Mouse (Mus musculus) neural tube, embryonic 12.5 days (tissue): Measurements from ENCODE around the gene Rdh13. TPM values are rescaled to one million over a fixed set of nuclear protein-coding genes. Genes with fewer than 3 reads are reported as not detected.

Experiments
- ATAC-seq: fragments of 200-750 bp; cut with Nextera tagmentation; 2 replicates; pipeline ENCODE4 v1.8.0; 2017; ENCODE audit warnings: low read depth, mild to moderate bottlenecking, moderate TSS enrichment, moderate library complexity; ENCODE audit not compliant: low FRiP score
- H3K27ac ChIP-seq: fragments of 300-500 bp; sonication (generic); 2 replicates; pipeline ENCODE4 v1.5.1; 2016
- H3K27me3 ChIP-seq: fragments of 300-500 bp; sonication (generic); replicated peaks from 2 replicates; pipeline ENCODE4 v1.6.1; 2016; ENCODE audit warnings: mild to moderate bottlenecking
- H3K36me3 ChIP-seq: fragments of 300-500 bp; sonication (generic); 2 replicates; pipeline ENCODE4 v1.6.1; 2016; ENCODE audit warnings: mild to moderate bottlenecking
- H3K4me1 ChIP-seq: fragments of 300-500 bp; sonication (generic); 2 replicates; pipeline ENCODE4 v1.6.1; 2016
- H3K4me2 ChIP-seq: fragments of 300-500 bp; sonication (generic); replicated peaks from 2 replicates; pipeline ENCODE4 v1.6.1; 2016; ENCODE audit warnings: mild to moderate bottlenecking
- H3K4me3 ChIP-seq: fragments of 300-500 bp; sonication (generic); 2 replicates; pipeline ENCODE4 v1.5.1; 2016
- H3K9ac ChIP-seq: fragments of 300-500 bp; sonication (generic); 2 replicates; pipeline ENCODE4 v1.6.1; 2016; ENCODE audit warnings: mild to moderate bottlenecking
- H3K9me3 ChIP-seq: fragments of 300-500 bp; sonication (generic); 2 replicates; pipeline ENCODE4 v1.6.1; 2016; ENCODE audit warnings: mild to moderate bottlenecking
- WGBS: fragments of 180-500 bp; shearing (Covaris S2); methylation state at CpG from one replicate; pipeline ENCODE4 v1.1.7; 2016; 5-methylcytosine and 5-hydroxymethylcytosine counted together
- polyA plus RNA-seq: library from polyadenylated mRNA; unstranded; fragments of >200 nt; fragmentation: Nextera tagmentation; extraction: Ambion mirVana; gene quantifications from 2 replicates; pipeline ENCODE4 v1.2.1, GENCODE M21; 2016

Rdh13 gene
- polyA plus RNA-seq, 1 experiment from 2014 or later, result 29.0 TPM

DNA sequence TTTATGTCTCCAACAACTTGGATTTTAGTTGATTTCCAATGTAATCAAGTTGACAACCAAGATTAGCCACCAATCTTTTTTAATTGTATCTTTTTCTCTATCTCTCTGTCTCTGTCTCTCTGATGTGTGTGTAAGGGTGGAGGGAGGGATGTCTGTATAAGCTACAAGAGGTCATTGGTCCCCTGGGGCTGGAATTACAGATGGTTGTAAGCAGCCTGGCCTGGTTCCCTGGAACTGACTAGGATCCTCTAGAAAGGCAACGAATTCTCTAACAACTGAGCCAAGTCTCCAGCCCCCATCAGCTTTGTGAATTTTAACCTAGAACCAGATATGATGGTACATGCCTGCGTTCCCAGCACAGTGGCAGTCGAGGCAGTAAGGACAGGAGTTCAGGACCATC is 22.4 kb upstream of the Rdh13 start:
- H3K27ac ChIP-seq, result no peak overlapping the region
- H3K36me3 ChIP-seq, result no peaks in the 10 kb centered on the region
- peaks cover 8% of the 10 kb centered on the region; the same call in 1 of the 2 replicates for H3K4me1 ChIP-seq
- H3K4me2 ChIP-seq, result no peak overlapping the region
- peaks cover 22% of the 10 kb centered on the region for H3K27me3 ChIP-seq
- H3K9me3 ChIP-seq, result no peaks in the 10 kb centered on the region; the same call in 1 of the 2 replicates
- ATAC-seq, result no peak
- H3K4me3 ChIP-seq, result no peak overlapping the region
- 72% methylated on average over 3 of the region's 3 CpGs for WGBS
- H3K9ac ChIP-seq, result no peak overlapping the region

DNA sequence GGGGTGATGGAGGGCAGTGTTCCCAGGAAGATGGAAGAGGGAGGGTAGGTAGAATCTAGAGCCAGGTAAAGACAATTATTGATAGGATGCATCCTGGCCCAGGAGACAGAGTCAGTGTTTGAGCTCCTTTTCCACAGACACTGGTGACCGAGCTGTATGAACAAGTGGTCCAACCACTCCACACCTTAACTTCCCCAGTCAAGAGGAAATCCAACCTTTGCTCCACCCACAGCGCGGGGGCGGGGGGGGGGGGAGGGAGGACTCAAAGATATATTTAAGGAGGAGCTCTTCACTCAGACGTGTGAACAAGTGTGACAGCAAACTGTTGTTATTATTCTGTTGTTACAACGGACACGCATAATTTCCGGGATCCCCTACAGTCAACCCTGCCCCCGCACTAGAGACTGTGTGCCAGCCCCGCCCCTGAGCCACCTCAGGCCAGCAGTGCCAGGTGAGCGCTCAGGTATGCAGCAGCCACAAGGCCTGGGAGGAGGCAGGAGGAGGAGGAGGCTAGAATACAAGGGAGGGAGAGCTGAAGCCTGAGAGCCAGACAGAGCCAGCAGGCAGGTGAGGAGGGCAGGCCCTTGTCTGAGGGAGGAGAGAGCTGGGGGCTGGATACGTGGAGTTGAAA is 18.9 kb upstream of the Rdh13 start:
- H3K4me1 ChIP-seq, result no peaks in the 10 kb centered on the region
- H3K4me2 ChIP-seq, result no peak overlapping the region
- WGBS, result 13% methylated on average over 12 of the region's 12 CpGs
- peaks cover 3% of the 10 kb centered on the region; the same call in 1 of the 2 replicates for H3K27me3 ChIP-seq
- no peak for ATAC-seq
- no peaks in the 10 kb centered on the region; the same call in 1 of the 2 replicates for H3K9me3 ChIP-seq
- H3K36me3 ChIP-seq, result no peaks in the 10 kb centered on the region
- no peak overlapping the region for H3K9ac ChIP-seq
- H3K4me3 ChIP-seq, result no peak overlapping the region
- no peak overlapping the region for H3K27ac ChIP-seq

DNA sequence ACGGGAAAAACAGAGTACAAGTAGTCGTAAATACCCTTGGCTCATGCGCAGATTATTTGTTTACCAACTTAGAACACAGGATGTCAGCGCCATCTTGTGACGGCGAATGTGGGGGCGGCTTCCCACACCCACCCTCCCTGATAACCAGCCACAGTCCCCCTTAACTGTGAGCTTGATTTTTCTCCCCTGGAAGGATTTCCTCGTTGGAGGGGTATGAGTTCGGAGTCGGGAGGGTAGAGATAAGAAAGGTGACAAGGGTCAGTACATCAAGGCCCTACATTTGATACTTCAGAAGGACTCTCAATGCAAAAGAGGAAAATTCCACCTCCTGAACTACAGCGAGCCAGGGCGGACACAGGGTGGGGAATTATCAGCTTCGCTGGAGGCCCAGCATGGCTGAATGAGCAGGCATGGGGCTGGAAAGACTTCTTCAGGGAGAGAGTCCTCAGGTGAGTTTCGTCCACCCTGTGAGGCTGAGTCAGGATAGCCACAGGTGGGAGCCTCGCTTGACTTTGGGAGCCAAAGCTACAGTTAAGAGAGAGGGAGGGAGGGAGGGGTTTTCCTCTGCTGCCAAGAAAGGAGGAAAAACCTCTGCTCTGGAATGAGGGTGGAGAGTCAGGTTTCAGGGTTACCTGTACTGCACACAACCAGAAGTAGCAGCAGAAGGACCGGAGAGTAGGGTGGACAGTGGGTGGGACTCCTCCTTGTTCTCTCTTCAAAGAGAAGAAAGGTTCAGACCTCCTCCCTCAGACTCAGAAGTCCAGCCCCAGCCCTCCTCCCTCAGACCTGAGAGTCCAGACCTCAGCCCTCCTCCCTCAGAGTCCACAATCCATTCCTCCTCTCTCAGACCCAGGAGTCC is 15.4 kb upstream of the Rdh13 start, which contains the start of gene Eps8l1:
TSS of gene Eps8l1 (plus strand) at position 99 of the 859 bp plus-strand sequence.
- no peak within 1 kb of the TSS for H3K27ac ChIP-seq
- H3K27me3 ChIP-seq, result no peaks in the 10 kb centered on the region
- no peaks in the 10 kb centered on the region for H3K36me3 ChIP-seq
- peak within 1 kb of the TSS; percentile 40; the same call in 1 of the 2 replicates for H3K9ac ChIP-seq
- H3K4me1 ChIP-seq, result no peaks in the 10 kb centered on the region
- 78% methylated on average over 15 of the region's 16 CpGs for WGBS
- no peaks in the 10 kb centered on the region; the same call in 1 of the 2 replicates for H3K9me3 ChIP-seq
- H3K4me3 ChIP-seq, result peak within 1 kb of the TSS; percentile 19; the same call in 1 of the 2 replicates
- H3K4me2 ChIP-seq, result peak within 1 kb of the TSS; percentile 44
- peak; percentile 37; the same call in 1 of the 2 replicates for ATAC-seq

DNA sequence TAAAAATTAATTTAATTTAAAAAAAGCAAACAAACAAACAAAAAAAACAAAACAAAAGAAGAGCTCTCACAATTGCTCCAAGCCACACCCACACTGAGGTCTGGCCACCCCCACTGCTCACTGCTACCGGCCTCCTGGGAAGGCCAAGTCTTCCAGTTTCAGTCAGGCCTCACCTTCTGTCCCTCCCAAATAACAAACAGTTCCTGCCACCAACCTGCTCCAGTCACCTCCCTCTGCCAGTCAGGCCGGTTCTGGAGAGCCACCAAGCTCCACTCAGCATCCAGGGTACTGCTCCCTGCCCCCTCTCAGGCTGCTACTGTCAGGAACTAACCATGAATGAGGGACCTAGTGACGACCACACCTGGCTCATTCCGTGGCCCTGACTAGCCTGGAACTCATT is 7.2 kb upstream of the Rdh13 start:
- ATAC-seq, result no peak
- H3K9ac ChIP-seq, result no peak overlapping the region
- 17% methylated on average over 4 of the region's 4 CpGs for WGBS
- H3K4me2 ChIP-seq, result no peak overlapping the region
- H3K27me3 ChIP-seq, result no peaks in the 10 kb centered on the region
- H3K4me1 ChIP-seq, result no peaks in the 10 kb centered on the region
- H3K9me3 ChIP-seq, result no peaks in the 10 kb centered on the region
- H3K27ac ChIP-seq, result no peak overlapping the region
- H3K36me3 ChIP-seq, result no peaks in the 10 kb centered on the region
- H3K4me3 ChIP-seq, result no peak overlapping the region

DNA sequence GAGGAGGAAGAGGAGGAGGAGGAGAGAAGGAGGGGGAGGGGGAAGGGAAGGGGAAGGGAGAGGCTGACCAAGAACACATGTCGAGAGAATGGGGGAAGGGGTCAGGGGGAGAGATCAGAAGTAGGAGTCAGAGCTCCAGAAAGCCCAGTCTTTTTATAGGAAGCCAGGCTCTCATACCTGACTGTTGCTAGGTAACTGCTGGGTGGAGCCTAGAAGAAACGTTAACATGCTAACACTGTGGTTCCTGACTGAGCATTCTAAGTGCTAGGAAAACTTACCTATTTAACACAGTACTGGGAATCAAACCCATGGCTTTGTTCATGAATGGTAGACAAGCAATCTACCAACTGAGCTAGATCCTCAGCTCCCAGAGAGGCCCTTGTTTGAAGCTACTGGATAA is 3.8 kb upstream of the Rdh13 start:
- Histone ChIP-seq H3K27me3 (no peaks in the 10 kb centered on the region), H3K9ac (no peak overlapping the region), H3K9me3 (no peaks in the 10 kb centered on the region), H3K4me3 (no peak overlapping the region), H3K27ac (no peak overlapping the region), H3K36me3 (no peaks in the 10 kb centered on the region), H3K4me2 (no peak overlapping the region), H3K4me1 (peaks cover 5% of the 10 kb centered on the region)
- 16% methylated on average over 2 of the region's 2 CpGs for WGBS
- no peak for ATAC-seq

DNA sequence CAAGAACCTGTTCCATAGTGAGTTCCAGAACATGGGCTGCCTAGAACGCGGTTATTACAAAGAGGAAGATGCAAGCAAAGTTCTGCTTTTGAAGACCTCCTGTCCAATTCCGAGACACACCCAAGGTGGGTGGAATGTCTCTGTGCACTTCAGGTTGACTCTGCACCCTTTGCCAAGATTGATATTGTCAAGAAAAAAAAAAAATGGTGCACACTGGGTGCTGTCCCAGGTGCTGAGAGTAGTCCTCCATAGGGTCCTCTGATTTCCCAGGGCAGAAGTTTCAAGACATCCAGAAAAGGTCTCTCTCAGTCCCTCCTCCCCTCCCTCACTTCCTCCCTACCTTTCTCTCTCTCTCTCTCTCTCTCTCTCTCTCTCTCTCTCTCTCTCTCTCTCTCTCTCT is 3.0 kb upstream of the Rdh13 start:
- H3K27me3 ChIP-seq, result no peaks in the 10 kb centered on the region
- WGBS, result 92% methylated on average over 3 of the region's 3 CpGs
- H3K4me2 ChIP-seq, result no peak overlapping the region
- H3K9ac ChIP-seq, result no peak overlapping the region
- no peak overlapping the region for H3K4me3 ChIP-seq
- H3K9me3 ChIP-seq, result no peaks in the 10 kb centered on the region
- no peak for ATAC-seq
- H3K27ac ChIP-seq, result no peak overlapping the region
- H3K4me1 ChIP-seq, result peaks cover 5% of the 10 kb centered on the region
- peaks cover 7% of the 10 kb centered on the region; the same call in 1 of the 2 replicates for H3K36me3 ChIP-seq

DNA sequence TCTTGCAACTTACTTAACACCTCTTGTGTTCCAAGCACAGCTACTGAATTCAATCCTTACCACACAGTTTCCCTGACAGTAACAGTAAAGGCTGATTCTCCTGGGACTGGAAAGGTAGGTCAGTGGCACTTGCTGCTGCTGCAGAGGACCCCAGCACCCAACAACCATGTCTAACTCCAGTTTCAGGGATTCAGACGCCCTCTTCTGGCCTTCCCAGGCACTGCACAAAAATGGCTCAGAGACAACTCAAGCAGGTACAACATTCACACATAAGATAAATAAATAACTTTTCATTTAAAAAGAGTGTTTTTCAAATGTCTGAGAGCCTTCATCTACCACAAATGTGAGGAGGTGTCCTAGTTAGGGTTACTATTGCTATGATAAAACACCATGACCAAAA is 1.7 kb upstream of the Rdh13 start:
- no peak for ATAC-seq
- H3K4me1 ChIP-seq, result peaks cover 5% of the 10 kb centered on the region

DNA sequence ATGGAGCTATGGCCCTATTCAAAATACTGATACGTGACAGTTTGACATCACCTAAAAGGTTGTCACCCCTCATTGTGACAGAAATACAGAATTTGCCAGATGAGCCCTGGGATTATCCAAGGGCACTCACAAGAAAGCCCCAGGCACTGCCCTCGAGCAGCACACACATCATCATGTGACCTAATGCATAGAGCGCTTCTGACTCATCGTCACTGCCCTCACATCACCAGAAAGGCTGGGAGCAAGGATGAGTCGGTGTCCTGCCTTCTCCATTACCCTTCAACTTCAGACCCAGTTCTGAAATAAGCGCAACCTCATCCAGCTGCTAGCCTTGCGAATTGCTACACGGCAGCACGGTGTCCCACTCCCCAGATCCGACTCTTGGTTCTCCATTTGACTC is 4.9 kb downstream of the Rdh13 start:
- no peak for ATAC-seq
- Histone ChIP-seq H3K27ac (no peak overlapping the region), H3K9ac (no peak overlapping the region), H3K9me3 (no peaks in the 10 kb centered on the region), H3K36me3 (peaks cover 60% of the 10 kb centered on the region), H3K4me2 (no peak overlapping the region), H3K27me3 (no peaks in the 10 kb centered on the region), H3K4me1 (peaks cover 5% of the 10 kb centered on the region), H3K4me3 (no peak overlapping the region)
- WGBS, result 94% methylated on average over 10 of the region's 10 CpGs

More for the DNA sequence above, 1.7 kb upstream of the Rdh13 start:
- Histone ChIP-seq H3K4me2 (no peak overlapping the region), H3K27me3 (no peaks in the 10 kb centered on the region), H3K27ac (no peak overlapping the region), H3K4me3 (no peak overlapping the region), H3K9ac (no peak overlapping the region), H3K9me3 (no peaks in the 10 kb centered on the region), H3K36me3 (peaks cover 20% of the 10 kb centered on the region)
- WGBS, result 2% methylated on average over 1 of the region's 1 CpGs

DNA sequence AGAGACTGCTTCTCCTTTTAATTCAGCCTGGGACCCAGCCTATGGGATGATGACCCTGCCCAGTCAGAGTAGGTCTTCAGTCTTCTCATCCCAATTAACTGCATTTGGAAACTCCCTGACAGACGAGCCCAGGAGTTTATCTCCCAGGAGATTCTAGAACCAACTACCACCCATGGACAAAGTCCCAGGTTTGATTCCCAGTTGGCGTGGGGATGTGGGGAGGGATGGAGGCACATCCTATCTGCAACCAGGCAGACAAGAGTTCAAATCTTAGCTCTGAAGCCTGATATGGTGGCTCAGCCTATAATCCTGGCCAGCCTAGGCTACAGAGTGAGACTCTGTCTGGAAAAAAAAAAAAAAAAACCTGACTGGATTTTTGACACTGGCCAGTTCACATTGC is 7.7 kb downstream of the Rdh13 start:
- Histone ChIP-seq H3K4me2 (no peak overlapping the region), H3K36me3 (peaks cover 70% of the 10 kb centered on the region), H3K9ac (no peak overlapping the region), H3K9me3 (no peaks in the 10 kb centered on the region), H3K27ac (no peak overlapping the region), H3K27me3 (no peaks in the 10 kb centered on the region), H3K4me1 (no peaks in the 10 kb centered on the region), H3K4me3 (no peak overlapping the region)
- no peak for ATAC-seq
- WGBS, result 86% methylated on average over 2 of the region's 2 CpGs

DNA sequence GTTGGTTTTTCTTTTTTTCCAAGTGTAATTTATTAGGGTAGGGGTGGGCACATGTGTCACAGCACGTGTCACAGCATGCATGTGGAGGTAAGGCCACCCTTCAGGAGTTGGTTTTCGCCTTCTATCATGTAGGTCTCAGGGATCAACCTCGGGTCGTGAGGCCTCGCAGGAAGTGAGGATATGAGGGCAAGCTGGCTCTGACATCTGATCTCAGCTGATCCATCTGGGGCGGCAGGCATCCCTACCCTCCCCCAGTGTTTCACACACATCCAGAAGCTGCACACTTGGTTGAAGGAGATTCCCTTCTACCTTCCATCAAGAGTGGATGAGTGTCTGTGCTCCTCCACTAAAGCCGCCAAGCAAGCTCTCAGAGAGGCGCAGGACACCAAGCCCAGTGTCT is 13.4 kb downstream of the Rdh13 start:
- no peaks in the 10 kb centered on the region for H3K4me1 ChIP-seq
- 95% methylated on average over 8 of the region's 8 CpGs for WGBS
- no peak overlapping the region for H3K27ac ChIP-seq
- no peak overlapping the region for H3K4me3 ChIP-seq
- no peaks in the 10 kb centered on the region for H3K9me3 ChIP-seq
- peaks cover 63% of the 10 kb centered on the region for H3K36me3 ChIP-seq
- no peak overlapping the region for H3K4me2 ChIP-seq
- no peak overlapping the region for H3K9ac ChIP-seq
- H3K27me3 ChIP-seq, result no peaks in the 10 kb centered on the region
- no peak for ATAC-seq

DNA sequence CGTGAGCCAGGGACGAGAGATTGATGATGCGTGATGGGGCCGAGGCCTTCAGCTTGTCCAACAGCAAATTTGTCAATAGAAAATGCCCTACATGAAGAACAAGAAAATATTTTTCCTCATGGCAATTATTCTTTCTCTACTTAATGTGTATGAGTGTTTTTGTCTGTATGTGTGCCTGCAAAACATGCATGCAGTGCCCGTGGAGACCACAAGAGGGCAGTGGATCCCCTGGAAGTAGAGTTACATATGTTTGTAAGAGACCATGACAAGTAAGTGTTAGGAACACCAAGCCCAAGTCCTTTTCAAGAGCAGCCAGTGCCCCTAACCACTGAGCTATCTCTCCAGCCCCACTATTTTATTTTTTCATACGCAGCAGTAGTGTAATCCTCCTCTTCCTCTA is 13.9 kb downstream of the Rdh13 start:
- no peak overlapping the region for H3K27ac ChIP-seq
- H3K9ac ChIP-seq, result no peak overlapping the region
- no peak overlapping the region for H3K4me2 ChIP-seq
- H3K36me3 ChIP-seq, result peaks cover 59% of the 10 kb centered on the region
- no peaks in the 10 kb centered on the region for H3K9me3 ChIP-seq
- WGBS, result 81% methylated on average over 6 of the region's 6 CpGs
- H3K27me3 ChIP-seq, result no peaks in the 10 kb centered on the region
- no peak overlapping the region for H3K4me3 ChIP-seq
- no peaks in the 10 kb centered on the region for H3K4me1 ChIP-seq
- no peak for ATAC-seq

DNA sequence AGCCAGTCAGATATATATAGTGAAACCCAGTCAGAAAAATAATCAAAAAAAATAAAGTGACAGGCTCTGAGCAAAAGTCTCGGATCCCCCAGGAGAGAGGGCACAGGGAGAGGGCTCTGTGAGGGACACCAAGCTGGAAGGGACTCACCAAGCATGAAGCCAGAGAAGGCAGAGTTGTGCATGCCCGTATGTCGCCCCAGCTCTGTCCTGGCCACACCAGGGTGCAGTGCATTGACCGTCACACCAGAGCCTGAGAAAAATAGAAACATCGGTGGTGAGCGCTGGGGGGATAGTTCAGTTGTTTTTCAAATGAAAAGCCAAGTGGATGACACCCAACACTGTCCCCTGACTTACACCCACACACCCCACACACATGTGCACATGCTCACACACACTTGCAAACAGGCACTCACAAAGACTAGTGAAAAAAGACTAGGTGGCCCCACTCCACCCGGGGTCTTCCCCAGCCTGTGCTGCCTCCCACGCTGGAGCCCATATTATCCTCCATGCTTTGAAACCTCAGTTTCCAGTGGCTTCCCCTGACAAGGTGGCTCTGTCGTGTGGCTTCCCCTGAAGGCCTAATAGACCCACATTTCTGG is 15.1 kb downstream of the Rdh13 start:
- no peaks in the 10 kb centered on the region for H3K27me3 ChIP-seq
- no peak overlapping the region for H3K4me2 ChIP-seq
- no peak overlapping the region for H3K9ac ChIP-seq
- 94% methylated on average over 9 of the region's 9 CpGs for WGBS
- no peaks in the 10 kb centered on the region for H3K4me1 ChIP-seq
- H3K36me3 ChIP-seq, result peaks cover 63% of the 10 kb centered on the region
- H3K9me3 ChIP-seq, result no peaks in the 10 kb centered on the region
- no peak overlapping the region for H3K27ac ChIP-seq
- ATAC-seq, result no peak
- H3K4me3 ChIP-seq, result no peak overlapping the region
